ENCODE assay signal across 21 mouse cellular contexts in the genomic region with DNA sequence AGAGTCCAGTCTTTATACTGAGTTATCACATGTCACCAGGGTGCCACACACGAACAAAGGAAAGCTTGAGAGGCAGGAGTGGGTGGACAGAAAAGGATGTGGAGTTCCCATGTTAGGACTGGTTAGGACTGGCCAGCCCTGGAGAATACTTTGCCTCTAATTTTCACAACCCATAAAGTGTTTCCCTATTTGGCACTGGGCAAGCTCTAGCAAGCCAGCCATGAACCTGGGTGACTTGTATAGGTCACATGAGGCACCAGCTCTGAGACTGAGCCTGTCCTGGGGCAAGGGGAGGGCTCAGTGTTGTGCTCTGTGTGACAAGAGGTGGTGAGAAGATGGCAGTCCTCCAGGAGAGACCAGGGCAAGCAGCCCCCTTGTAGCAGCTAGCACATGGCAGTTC.
DNase-seq lines count a peak whose midpoint lies in the region; ATAC-seq lines count a peak whose summit lies in the region.
"Had no signal": no experiment of that assay in that cellular context is flagged by ENCODE, and none has a peak within 500 bp of the region (broad histone marks: within the 10 kb centered on the region; RNA-seq: fewer than 3 reads in every experiment).

No protein-coding gene starts in this region.

- 61% methylated on average over 1 of the region's 1 CpGs for WGBS in hindbrain, embryonic 13.5 days
- WGBS in hindbrain, embryonic 14.5 days = 53% methylated on average over 1 of the region's 1 CpGs
- 75% methylated on average over 1 of the region's 1 CpGs for WGBS in limb, embryonic 11.5 days
- 83% methylated on average over 1 of the region's 1 CpGs for WGBS in limb, embryonic 10.5 days

- DNase-seq in hindbrain, embryonic 14.5 days (ENCODE audit: low spot score) = no peak
- DNase-seq in limb, embryonic 11.5 days (ENCODE audit: low spot score) = no peak
- DNase-seq in limb, embryonic 10.5 days (ENCODE audit: low spot score) = no peak
- peak; percentile 95 for DNase-seq in fat pad, adult 2 months (ENCODE audit: extremely low read depth, low read depth, low spot score)
- DNase-seq in naive thymus-derived CD4-positive, alpha-beta T cell, adult 2 months (ENCODE audit: low read depth) = peak; percentile 18
- DNase-seq in cerebellum, postnatal 4 days (ENCODE audit: low spot score in 2 of 2) = no peak
- DNase-seq: adrenal gland, adult 8-10 months; cerebellum, adult 9-11 months; forebrain, postnatal 0 days; heart, postnatal 36 days; liver; retina, postnatal 1 day; thymus, adult 18-20 months; thymus, postnatal 4 days had no signal

- H3K9ac ChIP-seq in hindbrain, embryonic 13.5 days = peak overlapping the region; percentile 29; the same call in 1 of the 2 replicates
- H3K9ac ChIP-seq in hindbrain, embryonic 14.5 days = no peak overlapping the region
- no peak overlapping the region for H3K9ac ChIP-seq in limb, embryonic 11.5 days (ENCODE audit: low read length)
- H3K9ac ChIP-seq: embryonic facial prominence, embryonic 13.5 days; forebrain, postnatal 0 days; intestine, embryonic 15.5 days; midbrain, embryonic 12.5 days; stomach, embryonic 15.5 days had no signal

- H3K4me2 ChIP-seq in hindbrain, embryonic 13.5 days = no peak overlapping the region
- H3K4me2 ChIP-seq in hindbrain, embryonic 14.5 days (replicated peaks) = no peak overlapping the region
- no peak overlapping the region for H3K4me2 ChIP-seq in limb, embryonic 11.5 days (ENCODE audit: low read depth, severe bottlenecking)
- H3K4me2 ChIP-seq: embryonic facial prominence, embryonic 13.5 days; intestine, embryonic 15.5 days; midbrain, embryonic 12.5 days; stomach, embryonic 15.5 days had no signal

- no peaks in the 10 kb centered on the region for H3K27me3 ChIP-seq in hindbrain, embryonic 13.5 days
- H3K27me3 ChIP-seq in hindbrain, embryonic 14.5 days (ENCODE audit: control insufficient read depth, insufficient read depth, low read length) = no peaks in the 10 kb centered on the region
- no peaks in the 10 kb centered on the region for H3K27me3 ChIP-seq in limb, embryonic 11.5 days (ENCODE audit: control insufficient read depth, insufficient read depth, low read length)
- H3K27me3 ChIP-seq in limb, embryonic 10.5 days (ENCODE audit: low read depth, poor library complexity, severe bottlenecking) = no peaks in the 10 kb centered on the region
- H3K27me3 ChIP-seq: embryonic facial prominence, embryonic 13.5 days; intestine, embryonic 15.5 days; midbrain, embryonic 12.5 days; stomach, embryonic 15.5 days had no signal

- no peaks in the 10 kb centered on the region for H3K9me3 ChIP-seq in hindbrain, embryonic 13.5 days
- no peaks in the 10 kb centered on the region for H3K9me3 ChIP-seq in hindbrain, embryonic 14.5 days (ENCODE audit: control insufficient read depth, low read length)
- no peaks in the 10 kb centered on the region for H3K9me3 ChIP-seq in limb, embryonic 11.5 days (ENCODE audit: control insufficient read depth, low read length)
- no peaks in the 10 kb centered on the region for H3K9me3 ChIP-seq in limb, embryonic 10.5 days (replicated peaks)
- H3K9me3 ChIP-seq: embryonic facial prominence, embryonic 13.5 days; intestine, embryonic 15.5 days; midbrain, embryonic 12.5 days; stomach, embryonic 15.5 days had no signal

- H3K4me1 ChIP-seq in hindbrain, embryonic 13.5 days (replicated peaks) = peaks cover 14% of the 10 kb centered on the region; the same call in 1 of the 2 replicates
- H3K4me1 ChIP-seq in hindbrain, embryonic 14.5 days (replicated peaks; ENCODE audit: control insufficient read depth, insufficient read depth, low read length) = no peaks in the 10 kb centered on the region
- no peaks in the 10 kb centered on the region for H3K4me1 ChIP-seq in limb, embryonic 11.5 days (ENCODE audit: control insufficient read depth, insufficient read depth, low read length)
- H3K4me1 ChIP-seq in limb, embryonic 10.5 days = peaks cover 10% of the 10 kb centered on the region
- H3K4me1 ChIP-seq: intestine, embryonic 15.5 days; midbrain, embryonic 12.5 days; stomach, embryonic 15.5 days had no signal

- H3K27ac ChIP-seq in hindbrain, embryonic 13.5 days = no peak overlapping the region
- no peak overlapping the region for H3K27ac ChIP-seq in hindbrain, embryonic 14.5 days
- 0 out of 2 replicates have a peak overlapping the region, but pooled peaks have one; percentile 14 for H3K27ac ChIP-seq in limb, embryonic 11.5 days (replicated peaks; ENCODE audit: low read depth, low read length)
- H3K27ac ChIP-seq in limb, embryonic 10.5 days = no peak overlapping the region
- H3K27ac ChIP-seq: embryonic facial prominence, embryonic 13.5 days; intestine, embryonic 15.5 days; midbrain, embryonic 12.5 days; stomach, embryonic 15.5 days had no signal

- ATAC-seq in hindbrain, embryonic 13.5 days (ENCODE audit: low FRiP score) = no peak
- no peak for ATAC-seq in hindbrain, embryonic 14.5 days (ENCODE audit: low FRiP score)
- no peak for ATAC-seq in limb, embryonic 11.5 days (ENCODE audit: insufficient number of reproducible peaks, low FRiP score, low TSS enrichment, low read depth)
- ATAC-seq: forebrain, postnatal 0 days; intestine, embryonic 15.5 days; lung, postnatal 0 days had no signal

- no peak overlapping the region for H3K4me3 ChIP-seq in hindbrain, embryonic 13.5 days
- H3K4me3 ChIP-seq in hindbrain, embryonic 14.5 days (replicated peaks; ENCODE audit: low read length) = no peak overlapping the region
- no peak overlapping the region for H3K4me3 ChIP-seq in limb, embryonic 11.5 days (ENCODE audit: low read depth, low read length)
- no peak overlapping the region for H3K4me3 ChIP-seq in limb, embryonic 10.5 days
- H3K4me3 ChIP-seq: embryonic facial prominence, embryonic 13.5 days; intestine, embryonic 15.5 days; midbrain, embryonic 12.5 days; myocyte; stomach, embryonic 15.5 days had no signal

- peaks cover 28% of the 10 kb centered on the region for H3K36me3 ChIP-seq in hindbrain, embryonic 13.5 days
- peaks cover 23% of the 10 kb centered on the region for H3K36me3 ChIP-seq in hindbrain, embryonic 14.5 days (replicated peaks; ENCODE audit: control insufficient read depth, insufficient read depth)
- no peaks in the 10 kb centered on the region for H3K36me3 ChIP-seq in limb, embryonic 11.5 days (ENCODE audit: control insufficient read depth, insufficient read depth, low read length)
- H3K36me3 ChIP-seq in limb, embryonic 10.5 days = peaks cover 21% of the 10 kb centered on the region

Comparison
In these comparisons a context has a peak if more than half of its experiments do, and no peak if none do; other contexts are left out.
1. DNase-seq: peak in fat pad, adult 2 months (single experiment) and naive thymus-derived CD4-positive, alpha-beta T cell, adult 2 months (single experiment); none in hindbrain, embryonic 14.5 days (single experiment), limb, embryonic 11.5 days (single experiment), limb, embryonic 10.5 days (single experiment) and cerebellum, postnatal 4 days (0 of 2).